Mouse (Mus musculus) kidney, postnatal 14 days (tissue): ENCODE data around the gene Spns1.
"Not testable (repeated sequence)": the region's sequence is repeated elsewhere in the genome, so short reads cannot be mapped to it uniquely, and the experiment has no call there.

Source experiments
- DNase-seq: peaks from one replicate; pipeline ENCODE4 v3.0.0; 2022; ENCODE audit warnings: mixed read lengths

Gene Spns1

DNA sequence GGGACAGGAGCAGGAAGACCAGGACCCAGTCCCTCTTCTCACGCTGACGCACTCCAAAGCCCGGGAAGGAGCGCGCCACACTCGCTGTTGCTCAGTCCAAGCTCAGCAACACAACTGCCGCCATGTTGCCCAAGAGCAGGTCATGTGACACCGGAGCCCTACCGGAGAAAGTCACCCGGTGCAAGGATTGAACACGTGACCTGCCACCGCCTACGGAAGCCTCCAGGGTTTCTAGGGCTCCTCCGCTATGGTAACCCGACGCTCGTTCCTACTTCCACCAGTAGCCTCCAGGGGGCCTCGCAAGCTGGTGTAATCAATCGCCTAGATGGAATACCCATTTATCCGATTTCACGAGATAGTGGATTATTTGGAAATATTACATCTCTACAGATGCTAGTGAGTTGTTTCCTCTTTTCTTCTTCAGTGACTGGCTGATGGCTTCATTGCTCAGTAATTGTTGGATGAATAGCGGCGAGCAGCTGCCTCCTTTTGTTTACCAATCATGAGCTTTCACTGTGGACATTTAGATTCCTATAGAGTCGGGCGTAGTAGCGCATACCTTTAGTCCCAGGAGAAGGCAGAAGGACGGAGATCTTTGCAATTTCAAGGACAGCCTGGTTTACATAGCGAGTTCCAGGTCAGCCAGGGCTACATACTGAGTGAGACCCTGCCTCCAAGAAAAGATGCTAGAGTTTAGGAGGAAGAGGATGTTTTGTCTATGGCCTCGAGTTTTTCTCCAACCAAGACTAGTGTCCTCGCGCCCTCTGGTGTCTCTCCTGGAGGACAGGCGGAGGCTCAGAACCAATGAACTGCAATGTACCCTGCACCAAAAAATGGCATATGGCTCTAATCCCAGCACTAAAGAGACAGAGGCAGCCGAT is at the start of gene Spns1:
Gene Spns1 (minus strand): TSS at position 173 of the 881 bp plus-strand sequence.
- DNase-seq = peak; percentile 97

GRCm38 (mm10) chr7:126424161-126424560 is 46.9 kb upstream of the Spns1 start:
- no peak for DNase-seq

DNA sequence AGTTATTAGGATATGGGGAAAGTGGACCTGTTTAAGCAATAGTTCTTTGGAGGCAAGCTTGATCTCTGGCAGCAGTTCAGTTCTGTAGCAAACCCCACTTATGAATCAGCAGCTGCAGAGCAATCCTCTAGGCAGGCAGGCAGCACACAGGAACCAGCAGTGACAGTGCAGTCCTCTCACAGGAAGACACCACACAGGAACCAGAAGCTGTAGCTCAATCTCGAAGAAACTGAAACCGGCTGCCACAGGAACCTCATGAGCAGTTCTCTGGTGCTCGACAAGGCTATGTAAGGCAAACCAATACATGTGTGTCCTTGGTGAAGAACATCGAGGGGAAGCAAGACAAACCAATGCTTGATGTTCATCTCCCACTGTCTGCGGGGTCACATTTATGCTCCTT is 44.5 kb upstream of the Spns1 start:
- no peak for DNase-seq

- no peak for DNase-seq
Measured at GRCm38 (mm10) chr7:126418496-126418895, 41.2 kb upstream of the Spns1 start.

- DNase-seq = no peak
Measured at GRCm38 (mm10) chr7:126417606-126418005, 40.4 kb upstream of the Spns1 start.

GRCm38 (mm10) chr7:126417045-126417444 is 39.8 kb upstream of the Spns1 start:
- DNase-seq = no peak

DNA sequence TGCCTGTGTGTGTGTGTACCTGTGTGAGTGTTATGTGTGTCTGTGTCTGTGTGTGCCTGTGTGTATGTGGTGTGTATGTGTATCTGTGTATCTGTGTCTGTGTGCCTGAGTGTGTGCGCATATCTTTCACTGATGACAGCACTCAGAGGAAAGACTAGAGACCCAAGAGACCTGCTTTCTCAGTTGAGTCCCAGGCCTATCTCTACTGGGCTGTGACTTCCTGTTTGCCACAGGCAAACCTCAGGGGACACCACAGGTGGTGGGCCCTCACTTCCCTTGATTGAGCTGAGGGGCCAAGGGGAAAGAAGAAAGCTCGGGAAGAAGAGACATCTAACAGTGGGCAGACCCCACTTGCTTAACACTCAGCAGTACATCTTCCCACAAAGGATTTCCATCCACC is 39.4 kb upstream of the Spns1 start:
- no peak for DNase-seq

- DNase-seq = no peak
Measured at GRCm38 (mm10) chr7:126414725-126415124, 37.5 kb upstream of the Spns1 start, which contains the start of gene Cd19. Gene Cd19 (minus strand): TSS chr7:126414889.

GRCm38 (mm10) chr7:126411061-126411460 is 33.8 kb upstream of the Spns1 start:
- no peak for DNase-seq

- no peak for DNase-seq
Measured at GRCm38 (mm10) chr7:126408686-126409085, 31.4 kb upstream of the Spns1 start.

GRCm38 (mm10) chr7:126402518-126402917 is 25.3 kb upstream of the Spns1 start:
- DNase-seq = not testable (repeated sequence)

DNA sequence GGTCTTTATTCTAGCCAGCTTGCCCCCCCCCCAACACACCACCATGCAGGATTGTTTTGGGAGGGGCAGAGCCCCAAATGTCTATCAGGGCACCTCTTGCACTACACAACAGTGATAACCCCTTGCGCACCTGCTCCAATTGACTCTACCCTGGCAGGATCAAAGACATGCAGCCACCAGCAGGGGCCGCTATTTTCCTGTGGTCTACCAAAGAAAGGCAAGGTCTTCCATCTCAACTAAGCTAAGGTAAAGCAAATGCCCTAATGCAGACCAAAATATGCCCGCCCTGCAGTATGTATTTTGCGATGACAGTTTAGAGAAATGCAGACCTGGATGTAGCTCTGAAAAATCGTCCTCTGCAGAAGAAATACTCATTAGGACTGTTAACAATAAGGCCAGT is 22.3 kb upstream of the Spns1 start:
- peak; percentile 86 for DNase-seq

DNA sequence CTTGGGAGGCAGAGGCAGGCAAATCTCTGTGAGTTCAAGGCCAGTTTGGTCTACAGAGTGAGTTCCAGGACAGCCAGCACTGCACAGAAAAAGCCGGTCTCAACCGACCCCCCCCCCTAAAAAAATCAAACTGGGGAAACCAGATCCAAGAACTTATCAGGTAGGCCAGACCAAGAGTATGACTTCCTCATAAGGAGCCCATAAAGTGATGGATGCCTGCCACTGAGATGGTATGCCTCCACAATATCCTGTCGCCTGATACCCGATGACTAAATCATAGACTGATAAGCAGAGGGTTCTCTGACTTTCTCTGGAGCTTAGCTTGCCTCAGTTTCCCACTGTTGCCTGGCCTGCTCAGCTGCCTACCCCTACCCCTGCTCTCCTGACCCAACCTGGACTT is 20.6 kb upstream of the Spns1 start:
- no peak for DNase-seq

DNA sequence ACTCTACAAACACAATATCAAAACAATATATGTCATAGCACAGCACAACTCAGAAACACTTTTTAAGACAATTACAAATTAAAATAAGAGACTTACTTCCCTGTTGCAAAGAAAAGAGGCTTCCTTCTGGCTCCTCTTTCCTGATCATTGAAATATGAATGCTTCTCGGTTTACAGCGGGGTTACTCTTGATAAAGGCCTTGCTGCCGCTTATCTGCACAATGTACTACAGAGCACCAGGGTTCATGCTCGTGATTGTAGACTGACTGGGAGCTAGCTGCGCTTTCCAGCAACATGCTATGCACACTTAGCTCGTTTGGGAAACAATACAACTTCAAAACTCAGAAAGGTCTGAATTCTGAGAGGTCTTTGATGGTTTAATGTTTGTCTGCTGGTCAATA is 20.0 kb upstream of the Spns1 start:
- DNase-seq = no peak

DNA sequence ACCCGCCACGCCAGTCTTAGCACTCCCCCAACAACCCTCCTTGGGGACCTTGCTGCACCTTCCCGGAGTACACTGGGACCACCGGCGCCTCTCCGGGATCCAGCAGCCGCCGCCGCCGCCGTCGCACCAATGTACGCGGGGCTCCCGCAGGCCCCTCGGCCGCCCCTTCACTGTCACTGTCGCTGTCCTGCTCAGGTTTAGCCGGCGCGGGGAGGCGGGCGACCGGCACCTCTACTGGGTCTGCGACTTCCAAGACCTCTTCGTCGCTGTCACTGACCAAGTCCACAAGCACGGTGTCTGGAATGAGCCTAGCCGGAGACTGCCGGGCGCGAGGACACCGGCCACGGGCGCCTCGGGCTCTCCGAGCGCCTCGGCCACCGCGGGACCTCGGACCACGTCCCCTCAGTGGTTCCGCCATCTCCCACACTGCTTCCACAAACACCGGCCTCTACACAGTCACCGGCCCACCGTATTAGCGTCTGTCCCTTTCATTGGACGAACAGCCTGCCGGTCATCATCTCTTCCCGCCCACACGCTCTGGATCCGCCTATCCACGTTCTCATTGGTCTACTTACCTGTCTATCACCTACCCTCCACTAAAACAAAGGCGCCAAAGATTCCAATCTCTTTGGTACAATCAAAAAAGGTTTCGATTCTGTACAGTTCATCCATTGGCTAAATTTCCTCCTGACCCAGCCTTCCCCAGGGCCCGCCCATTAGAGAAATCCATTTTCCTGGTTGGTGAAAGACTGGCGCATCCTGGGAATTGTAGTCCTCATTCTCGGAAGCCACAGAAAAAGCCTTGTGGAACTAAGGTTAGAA is 19.3 kb upstream of the Spns1 start, which contains the start of gene Nfatc2ip:
Gene Nfatc2ip (minus strand): TSS at position 440 of the 822 bp plus-strand sequence.
- peak; percentile 98 for DNase-seq

DNA sequence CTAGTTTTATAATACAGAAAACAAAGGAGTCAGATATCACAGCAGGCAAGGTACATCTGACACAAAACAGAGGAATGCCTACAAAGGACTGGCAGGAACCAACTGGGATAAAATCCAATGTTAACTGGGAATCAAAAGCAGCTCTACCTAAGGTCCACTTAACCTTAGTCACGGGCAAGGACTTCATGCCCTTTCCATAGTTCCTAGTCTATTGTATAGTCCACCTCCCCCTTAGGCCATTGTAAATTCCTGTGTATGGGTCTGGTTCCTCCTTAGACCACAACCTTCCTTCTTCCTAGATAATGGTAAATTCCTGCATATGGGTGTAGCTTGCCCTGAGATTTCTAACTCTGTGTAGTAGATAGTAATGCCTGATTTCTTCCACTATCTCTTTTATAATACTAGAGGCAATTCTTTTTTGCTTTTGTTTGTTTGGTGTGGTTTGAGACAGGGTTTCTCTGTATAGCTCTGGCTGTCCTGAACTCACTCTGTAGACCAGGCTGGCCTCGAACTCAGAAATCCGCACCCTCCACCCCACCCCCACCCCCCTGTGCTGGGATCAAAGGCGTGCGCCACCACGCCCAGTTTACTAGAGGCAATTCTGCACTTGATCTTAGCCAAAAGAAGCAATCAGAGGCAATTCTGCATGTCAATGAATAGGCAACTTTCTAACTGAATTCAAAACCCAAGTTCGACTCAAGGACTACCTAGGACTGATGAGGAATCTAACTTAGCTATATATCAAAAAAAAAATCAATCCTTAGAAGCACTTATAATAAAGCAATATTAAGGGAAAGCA is 15.0 kb upstream of the Spns1 start:
- not testable (repeated sequence) for DNase-seq

GRCm38 (mm10) chr7:126388185-126388584 is 10.9 kb upstream of the Spns1 start:
- DNase-seq = no peak

DNA sequence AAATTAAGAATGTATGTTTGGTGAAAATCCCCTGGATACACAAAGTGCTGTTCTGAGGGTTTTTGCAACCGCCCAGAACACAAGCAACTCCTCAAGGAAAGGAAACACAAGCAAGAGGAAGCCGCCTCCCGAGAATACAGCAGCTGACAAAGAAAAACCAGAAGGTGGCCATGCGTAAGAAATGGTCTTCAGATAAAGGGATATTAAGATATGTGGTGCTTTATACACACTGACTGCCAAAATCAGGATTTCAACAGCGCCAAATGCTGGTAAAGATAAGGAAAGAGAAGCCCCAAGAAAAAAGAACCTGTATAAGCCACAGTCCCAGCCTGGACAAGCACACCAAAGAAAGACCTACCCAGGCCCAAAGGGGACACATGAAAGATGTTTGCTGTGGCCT is 6.3 kb upstream of the Spns1 start:
- DNase-seq = no peak

- DNase-seq = no peak
Measured at GRCm38 (mm10) chr7:126376903-126377277, 360 bp downstream of the Spns1 start.

GRCm38 (mm10) chr7:126375012-126375411 is 2.2 kb downstream of the Spns1 start:
- DNase-seq = no peak

GRCm38 (mm10) chr7:126374526-126374925 is 2.7 kb downstream of the Spns1 start:
- no peak for DNase-seq

DNA sequence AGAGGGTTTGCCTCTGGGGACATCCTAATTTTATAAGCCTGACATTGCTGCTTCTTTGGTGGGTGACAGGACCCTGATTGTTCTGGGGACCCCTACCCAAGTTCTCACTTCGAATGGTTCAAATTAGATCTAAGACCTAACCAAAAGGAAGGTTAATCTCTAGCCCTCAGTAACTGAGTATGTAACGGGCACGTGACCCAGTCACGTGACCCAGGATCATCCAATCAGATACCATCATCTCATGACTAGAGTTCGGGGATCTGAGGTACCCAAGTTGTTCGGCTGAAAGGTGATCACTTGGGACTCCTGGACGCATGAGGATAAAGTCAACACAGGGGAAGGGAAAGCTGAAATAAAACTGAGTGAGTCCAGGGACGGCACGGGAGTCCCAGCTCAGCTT is 4.2 kb downstream of the Spns1 start:
- DNase-seq = no peak

DNA sequence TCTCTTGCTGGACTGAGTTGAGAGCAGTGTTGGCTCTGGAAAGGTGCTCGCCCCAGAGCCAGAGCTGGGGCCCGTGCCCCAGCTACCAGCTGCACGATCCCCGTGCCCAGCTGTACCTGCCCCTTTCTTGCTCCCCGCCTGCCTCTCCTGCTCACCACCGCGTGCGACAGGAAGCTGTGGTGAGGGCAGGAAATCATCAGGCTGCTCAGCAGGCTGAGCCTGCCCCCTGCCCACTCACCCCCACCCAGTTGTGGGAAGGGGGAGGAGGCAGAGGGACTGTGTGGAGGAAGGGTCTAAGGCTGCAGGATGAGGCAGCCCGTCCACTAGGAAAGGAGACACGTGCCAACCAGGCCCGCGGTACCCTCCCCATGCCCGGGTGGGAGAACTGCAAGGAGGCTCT is 7.9 kb downstream of the Spns1 start, which contains the start of gene Lat:
Gene Lat (minus strand): TSS at position 178 of the 400 bp plus-strand sequence.
- DNase-seq = no peak
